8 mouse cellular contexts compared by ENCODE assay signal in genomic region chr10:43577997-43578331, GRCm38 (mm10). TPM values are rescaled to one million over a fixed set of nuclear protein-coding genes. Genes with fewer than 3 reads are reported as not detected.
DNase-seq lines count a peak whose midpoint lies in the region; ATAC-seq and TF ChIP-seq lines count a peak whose summit lies in the region.

Gene Cd24a, plus strand, starts transcription at chr10:43578284.

- peak within 1 kb of the TSS; percentile 93 for H3K4me3 ChIP-seq in kidney, embryonic 14.5 days (ENCODE audit: low read length)
- peak within 1 kb of the TSS; percentile 81 for H3K4me3 ChIP-seq in G1E (ENCODE audit: low read depth, low read length)
- peak within 1 kb of the TSS; percentile 70 for H3K4me3 ChIP-seq in erythroblast, embryonic 14.5 days (replicated peaks)
- peak within 1 kb of the TSS; percentile 75 for H3K4me3 ChIP-seq in hindbrain, embryonic 16.5 days (ENCODE audit: low read length)
- H3K4me3 ChIP-seq in midbrain, embryonic 13.5 days (replicated peaks), result peak within 1 kb of the TSS; percentile 66

- 0% methylated on average over 6 of the region's 6 CpGs for WGBS in kidney, embryonic 14.5 days
- under 1% methylated on average over 6 of the region's 6 CpGs for WGBS in hindbrain, embryonic 16.5 days
- under 1% methylated on average over 6 of the region's 6 CpGs for WGBS in midbrain, embryonic 13.5 days

- no peak for ATAC-seq in kidney, embryonic 14.5 days (ENCODE audit: low FRiP score, low TSS enrichment)
- no peak for ATAC-seq in G1E (ENCODE audit: extremely low read depth, insufficient number of reproducible peaks, low FRiP score, poor library complexity, severe bottlenecking)
- no peak for ATAC-seq in hindbrain, embryonic 16.5 days
- no peak for ATAC-seq in midbrain, embryonic 13.5 days

- DNase-seq in kidney, postnatal 14 days, result no peak
- DNase-seq in G1E (ENCODE audit: low spot score), result no peak
- no peak for DNase-seq in ovary, postnatal 10 days (ENCODE audit: low spot score)
- no peak for DNase-seq in right cerebral cortex, postnatal 36 days (ENCODE audit: low spot score in 2 of 2)

- peak within 1 kb of the TSS; percentile 94 for H3K9ac ChIP-seq in kidney, embryonic 14.5 days (ENCODE audit: low read depth, low read length)
- peak within 1 kb of the TSS; percentile 94 for H3K9ac ChIP-seq in hindbrain, embryonic 16.5 days (ENCODE audit: low read depth, low read length)
- peak within 1 kb of the TSS; percentile 98 for H3K9ac ChIP-seq in midbrain, embryonic 13.5 days (replicated peaks)

- H3K27me3 ChIP-seq in kidney, embryonic 14.5 days (ENCODE audit: control insufficient read depth, insufficient read depth, low read length), result no peaks in the 10 kb centered on the region
- no peaks in the 10 kb centered on the region for H3K27me3 ChIP-seq in G1E (ENCODE audit: insufficient read depth, low read length)
- H3K27me3 ChIP-seq in erythroblast, embryonic 14.5 days (ENCODE audit: control insufficient read depth), result peaks cover 11% of the 10 kb centered on the region; the same call in 1 of the 2 replicates
- H3K27me3 ChIP-seq in hindbrain, embryonic 16.5 days (replicated peaks; ENCODE audit: control insufficient read depth, insufficient read depth, low read length), result no peaks in the 10 kb centered on the region
- peaks cover 22% of the 10 kb centered on the region for H3K27me3 ChIP-seq in midbrain, embryonic 13.5 days

- H3K36me3 ChIP-seq in kidney, embryonic 14.5 days (ENCODE audit: control insufficient read depth, insufficient read depth, low read length), result peaks cover 12% of the 10 kb centered on the region
- peaks cover 14% of the 10 kb centered on the region for H3K36me3 ChIP-seq in G1E (replicated peaks)
- H3K36me3 ChIP-seq in erythroblast, embryonic 14.5 days (ENCODE audit: control insufficient read depth), result peaks cover 46% of the 10 kb centered on the region
- H3K36me3 ChIP-seq in hindbrain, embryonic 16.5 days (ENCODE audit: control insufficient read depth, insufficient read depth, low read length), result no peaks in the 10 kb centered on the region
- H3K36me3 ChIP-seq in midbrain, embryonic 13.5 days, result peaks cover 7% of the 10 kb centered on the region

- TF ChIP-seq CTCF in G1E (IDR thresholded peaks at IDR 0.05; ENCODE audit: low read depth, low read length), result no peak

- H3K4me2 ChIP-seq in kidney, embryonic 14.5 days (replicated peaks; ENCODE audit: low read depth, low read length), result peak within 1 kb of the TSS; percentile 73
- peak within 1 kb of the TSS; percentile 93 for H3K4me2 ChIP-seq in hindbrain, embryonic 16.5 days (ENCODE audit: low read length)
- H3K4me2 ChIP-seq in midbrain, embryonic 13.5 days (replicated peaks), result peak within 1 kb of the TSS; percentile 77

- no peaks in the 10 kb centered on the region for H3K9me3 ChIP-seq in kidney, embryonic 14.5 days (ENCODE audit: control insufficient read depth, low read length)
- no peaks in the 10 kb centered on the region for H3K9me3 ChIP-seq in G1E (replicated peaks)
- H3K9me3 ChIP-seq in erythroblast, embryonic 14.5 days (ENCODE audit: control insufficient read depth, low read length), result peaks cover 6% of the 10 kb centered on the region
- no peaks in the 10 kb centered on the region for H3K9me3 ChIP-seq in hindbrain, embryonic 16.5 days (ENCODE audit: control insufficient read depth, low read length)
- no peaks in the 10 kb centered on the region for H3K9me3 ChIP-seq in midbrain, embryonic 13.5 days

- peak within 1 kb of the TSS; percentile 100 for H3K27ac ChIP-seq in kidney, embryonic 14.5 days (ENCODE audit: low read depth, low read length)
- peak within 1 kb of the TSS; percentile 87 for H3K27ac ChIP-seq in hindbrain, embryonic 16.5 days (ENCODE audit: low read depth, low read length)
- H3K27ac ChIP-seq in midbrain, embryonic 13.5 days, result peak within 1 kb of the TSS; percentile 99

- peaks cover 5% of the 10 kb centered on the region; the same call in 1 of the 2 replicates for H3K4me1 ChIP-seq in kidney, embryonic 14.5 days (ENCODE audit: control insufficient read depth, insufficient read depth, low read length)
- H3K4me1 ChIP-seq in G1E (ENCODE audit: insufficient read depth, low read depth, low read length), result peaks cover 19% of the 10 kb centered on the region; the same call in 1 of the 2 replicates
- H3K4me1 ChIP-seq in erythroblast, embryonic 14.5 days (ENCODE audit: control insufficient read depth), result peaks cover 59% of the 10 kb centered on the region
- H3K4me1 ChIP-seq in hindbrain, embryonic 16.5 days (ENCODE audit: control insufficient read depth, insufficient read depth, low read depth, low read length), result peaks cover 10% of the 10 kb centered on the region
- peaks cover 30% of the 10 kb centered on the region for H3K4me1 ChIP-seq in midbrain, embryonic 13.5 days (replicated peaks)

RNA-seq across cellular contexts. Expression of gene Cd24a, which starts in this region (rescaled TPM):
- polyA plus RNA-seq in kidney, embryonic 14.5 days (2014; fragmentation: Nextera tagmentation; extraction: Ambion mirVana), result 609 and 623 TPM in 2 replicates
- total RNA-seq in G1E (2014; fragmentation: Nextera tagmentation), result 934 and 1,184 TPM in 2 replicates
- 1,061 and 1,162 TPM in 2 replicates for total RNA-seq in G1E (2017)
- 235 and 260 TPM in 2 replicates for polyA plus RNA-seq in G1E (2012)
- polyA plus RNA-seq in erythroblast, embryonic 14.5 days (2012), result 286 and 348 TPM in 2 replicates
- 546 and 598 TPM in 2 replicates for polyA plus RNA-seq in hindbrain, embryonic 16.5 days (2015; fragmentation: Nextera tagmentation; extraction: Ambion mirVana)
- 921 and 994 TPM in 2 replicates for polyA plus RNA-seq in midbrain, embryonic 13.5 days (2015; fragmentation: Nextera tagmentation; extraction: Ambion mirVana)
